Mouse (Mus musculus): Measurements from ENCODE around the gene Agpat1. TPM values are rescaled to one million over a fixed set of nuclear protein-coding genes. Genes with fewer than 3 reads are reported as not detected.

Agpat1 gene
- polyA plus RNA-seq, 1 experiment from 2014 or later = 52.5 TPM

DNA sequence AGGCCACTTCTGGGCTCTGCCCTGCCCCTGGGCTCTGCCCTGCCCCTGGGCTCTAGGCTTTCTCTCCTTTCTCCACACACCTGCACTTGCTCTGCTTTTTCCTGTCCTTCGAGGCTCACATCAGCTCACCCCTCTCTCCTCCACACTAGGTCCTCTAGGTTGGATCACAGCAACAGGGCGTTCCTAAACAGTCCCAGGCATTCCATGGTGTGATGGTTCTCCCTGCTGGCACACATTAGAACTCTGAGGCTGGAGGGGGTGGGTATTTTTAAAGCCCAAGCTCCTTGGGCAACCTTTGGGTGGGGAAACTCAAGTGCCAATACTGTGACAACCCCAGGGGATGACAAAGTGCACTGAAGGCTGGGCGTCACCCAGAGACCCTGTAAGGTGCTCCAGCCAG, 33.4 kb downstream of the Agpat1 start:
- ATAC-seq (ENCODE audit: insufficient number of reproducible peaks, low FRiP score) = no peak
- 50% methylated on average over 3 of the region's 3 CpGs for WGBS

GRCm38 (mm10) chr17:34639461-34640255, 35.6 kb downstream of the Agpat1 start:
- peaks cover 9% of the 10 kb centered on the region; the same call in 1 of the 2 replicates for H3K27me3 ChIP-seq (replicated peaks)
- no peak overlapping the region for H3K4me3 ChIP-seq
- 74% methylated on average over 7 of the region's 7 CpGs for WGBS
- peaks cover 12% of the 10 kb centered on the region for H3K4me1 ChIP-seq (replicated peaks)
- H3K9me3 ChIP-seq (replicated peaks) = no peaks in the 10 kb centered on the region
- H3K36me3 ChIP-seq = no peaks in the 10 kb centered on the region
- ATAC-seq (ENCODE audit: insufficient number of reproducible peaks, low FRiP score) = no peak
- no peak overlapping the region for H3K4me2 ChIP-seq
- no peak overlapping the region for H3K9ac ChIP-seq
- no peak overlapping the region for H3K27ac ChIP-seq (ENCODE audit: poor library complexity, severe bottlenecking)

More for the DNA sequence above, 33.4 kb downstream of the Agpat1 start:
- no peak overlapping the region for H3K4me3 ChIP-seq
- H3K9ac ChIP-seq = no peak overlapping the region
- H3K36me3 ChIP-seq = no peaks in the 10 kb centered on the region
- H3K4me2 ChIP-seq = no peak overlapping the region
- H3K4me1 ChIP-seq (replicated peaks) = peaks cover 12% of the 10 kb centered on the region
- H3K9me3 ChIP-seq (replicated peaks) = no peaks in the 10 kb centered on the region
- H3K27ac ChIP-seq (ENCODE audit: poor library complexity, severe bottlenecking) = no peak overlapping the region
- H3K27me3 ChIP-seq (replicated peaks) = peaks cover 28% of the 10 kb centered on the region

DNA sequence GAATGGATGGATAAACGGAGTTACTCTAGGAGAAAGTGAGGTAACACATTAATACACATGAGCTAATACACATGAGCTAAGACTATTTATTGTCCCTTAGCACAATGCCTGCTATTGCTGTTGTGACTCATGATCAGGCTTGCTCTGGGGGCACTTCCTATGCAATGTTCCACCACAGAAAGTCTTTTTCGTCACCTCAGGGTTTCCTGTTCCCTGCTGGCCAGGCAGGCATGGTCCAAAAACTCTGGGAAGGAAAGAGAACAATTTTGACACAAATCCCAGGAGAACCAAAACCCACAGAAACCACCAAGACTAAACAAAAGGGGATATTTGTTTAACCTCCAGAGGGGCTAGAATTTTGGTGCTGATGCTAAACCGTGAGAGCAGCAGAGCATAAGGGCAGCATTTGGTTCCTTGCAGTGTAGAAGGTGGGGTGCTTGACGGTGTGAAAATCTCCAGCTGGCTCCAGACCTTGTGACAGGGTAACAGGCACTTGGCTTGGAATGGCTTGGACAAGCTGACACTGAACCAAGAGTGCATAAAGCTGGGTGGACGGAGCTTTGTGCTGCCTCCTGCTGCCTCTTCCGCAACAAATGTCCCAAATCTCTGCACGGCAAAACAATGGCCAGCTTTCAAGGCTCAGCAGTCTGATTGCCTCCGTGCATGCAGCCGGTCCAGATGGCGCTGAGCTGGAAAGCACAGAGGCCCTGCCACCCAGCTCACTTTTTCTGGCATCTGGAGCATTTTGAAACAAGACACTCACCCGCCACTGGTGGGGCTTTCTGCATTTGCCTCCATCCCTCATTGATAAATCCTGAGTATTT, 36.9 kb downstream of the Agpat1 start:
- H3K27ac ChIP-seq (ENCODE audit: poor library complexity, severe bottlenecking) = peak overlapping the region; percentile 71
- no peak for ATAC-seq (ENCODE audit: insufficient number of reproducible peaks, low FRiP score)
- peak overlapping the region; percentile 18; the same call in 1 of the 2 replicates for H3K4me2 ChIP-seq
- H3K4me1 ChIP-seq (replicated peaks) = peaks cover 22% of the 10 kb centered on the region
- no peak overlapping the region for H3K4me3 ChIP-seq
- H3K9ac ChIP-seq = 0 out of 2 replicates have a peak overlapping the region, but pooled peaks have one; percentile 30
- H3K36me3 ChIP-seq = peaks cover 4% of the 10 kb centered on the region; the same call in 1 of the 2 replicates
- H3K9me3 ChIP-seq (replicated peaks) = no peaks in the 10 kb centered on the region
- 17% methylated on average over 11 of the region's 11 CpGs for WGBS
- H3K27me3 ChIP-seq (replicated peaks) = peaks cover 9% of the 10 kb centered on the region; the same call in 1 of the 2 replicates

DNA sequence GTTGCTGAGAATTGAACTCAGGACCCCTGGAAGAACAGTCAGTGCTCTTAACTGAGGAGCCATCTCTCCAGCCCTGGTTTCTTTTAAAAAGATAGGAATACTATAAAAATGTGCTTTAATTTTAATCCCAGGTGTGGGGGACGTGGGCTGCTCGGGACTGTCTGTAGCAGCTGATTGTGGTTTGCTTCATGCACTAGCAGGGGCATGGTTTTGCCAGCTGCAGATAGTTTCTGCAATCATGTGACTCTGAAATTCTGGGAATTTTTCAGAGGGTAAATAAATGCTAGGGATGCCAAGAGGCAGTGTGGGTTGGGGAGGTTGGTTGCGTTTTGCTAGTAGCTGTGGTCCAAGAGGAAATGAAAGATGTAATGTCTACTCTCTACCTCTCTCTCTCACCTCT, 37.9 kb downstream of the Agpat1 start:
- Histone ChIP-seq H3K4me2 (no peak overlapping the region), H3K27ac (ENCODE audit: poor library complexity, severe bottlenecking) (no peak overlapping the region), H3K4me3 (no peak overlapping the region), H3K4me1 (replicated peaks) (peaks cover 29% of the 10 kb centered on the region), H3K27me3 (replicated peaks) (peaks cover 8% of the 10 kb centered on the region; the same call in 1 of the 2 replicates), H3K9ac (no peak overlapping the region), H3K9me3 (replicated peaks) (no peaks in the 10 kb centered on the region), H3K36me3 (peaks cover 5% of the 10 kb centered on the region; the same call in 1 of the 2 replicates)
- 76% methylated on average over 3 of the region's 3 CpGs for WGBS
- ATAC-seq (ENCODE audit: insufficient number of reproducible peaks, low FRiP score) = no peak

DNA sequence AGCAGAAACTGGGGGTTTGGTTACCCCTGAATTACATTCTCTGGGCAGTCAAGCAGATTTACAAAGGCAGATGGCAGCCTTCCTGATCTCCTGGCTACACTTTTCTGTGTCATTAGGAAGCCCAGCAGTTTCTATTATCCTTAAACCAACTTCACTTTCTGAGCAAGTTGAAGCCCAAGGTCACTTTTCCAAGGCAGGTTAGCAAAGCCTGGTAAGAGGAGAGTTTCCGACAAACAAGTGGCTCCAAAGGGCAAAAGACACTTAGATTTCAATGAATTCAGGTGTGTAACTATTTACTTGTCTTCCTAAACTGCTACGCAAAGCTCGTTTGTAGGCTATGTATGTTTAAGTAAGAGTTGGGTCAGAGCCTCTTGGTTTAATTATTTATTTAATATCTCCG, 39.3 kb downstream of the Agpat1 start:
- Histone ChIP-seq H3K4me3 (no peak overlapping the region), H3K4me2 (no peak overlapping the region), H3K9me3 (replicated peaks) (no peaks in the 10 kb centered on the region), H3K4me1 (replicated peaks) (peaks cover 38% of the 10 kb centered on the region), H3K36me3 (peaks cover 5% of the 10 kb centered on the region; the same call in 1 of the 2 replicates), H3K9ac (no peak overlapping the region), H3K27ac (ENCODE audit: poor library complexity, severe bottlenecking) (no peak overlapping the region), H3K27me3 (replicated peaks) (no peaks in the 10 kb centered on the region)
- 89% methylated on average over 4 of the region's 4 CpGs for WGBS
- ATAC-seq (ENCODE audit: insufficient number of reproducible peaks, low FRiP score) = no peak

GRCm38 (mm10) chr17:34643944-34644343, 39.9 kb downstream of the Agpat1 start:
- H3K9ac ChIP-seq = no peak overlapping the region
- ATAC-seq (ENCODE audit: insufficient number of reproducible peaks, low FRiP score) = no peak
- no peaks in the 10 kb centered on the region for H3K27me3 ChIP-seq (replicated peaks)
- no peak overlapping the region for H3K27ac ChIP-seq (ENCODE audit: poor library complexity, severe bottlenecking)
- 0 out of 2 replicates have a peak overlapping the region, but pooled peaks have one; percentile 92 for H3K4me2 ChIP-seq
- peaks cover 6% of the 10 kb centered on the region; the same call in 1 of the 2 replicates for H3K36me3 ChIP-seq
- no peak overlapping the region for H3K4me3 ChIP-seq
- peaks cover 38% of the 10 kb centered on the region for H3K4me1 ChIP-seq (replicated peaks)
- WGBS = 78% methylated on average over 10 of the region's 10 CpGs
- H3K9me3 ChIP-seq (replicated peaks) = no peaks in the 10 kb centered on the region

- 1% methylated on average over 16 of the region's 16 CpGs for WGBS
- Histone ChIP-seq H3K36me3 (peaks cover 13% of the 10 kb centered on the region; the same call in 1 of the 2 replicates), H3K4me3 (peak within 1 kb of the TSS; percentile 69), H3K4me1 (replicated peaks) (peaks cover 38% of the 10 kb centered on the region), H3K9me3 (replicated peaks) (no peaks in the 10 kb centered on the region), H3K27me3 (replicated peaks) (no peaks in the 10 kb centered on the region), H3K4me2 (peak within 1 kb of the TSS; percentile 92), H3K9ac (peak within 1 kb of the TSS; percentile 78), H3K27ac (ENCODE audit: poor library complexity, severe bottlenecking) (peak within 1 kb of the TSS; percentile 71)
- peak; percentile 78 for ATAC-seq (ENCODE audit: insufficient number of reproducible peaks, low FRiP score)
These were observed 40.5 kb downstream of the Agpat1 start, which contains the start of gene Fkbpl for GRCm38 (mm10) chr17:34644608-34645007. TSS of gene Fkbpl (plus strand) at chr17:34644764.

- no peak for ATAC-seq (ENCODE audit: insufficient number of reproducible peaks, low FRiP score)
- 45% methylated on average over 10 of the region's 10 CpGs for WGBS
- Histone ChIP-seq H3K4me2 (peak overlapping the region; percentile 92), H3K27ac (ENCODE audit: poor library complexity, severe bottlenecking) (peak overlapping the region; percentile 71; the same call in 1 of the 2 replicates), H3K27me3 (replicated peaks) (no peaks in the 10 kb centered on the region), H3K36me3 (peaks cover 20% of the 10 kb centered on the region), H3K9me3 (replicated peaks) (no peaks in the 10 kb centered on the region), H3K9ac (peak overlapping the region; percentile 78), H3K4me3 (peak overlapping the region; percentile 69), H3K4me1 (replicated peaks) (peaks cover 38% of the 10 kb centered on the region)
These were observed 41.3 kb downstream of the Agpat1 start for GRCm38 (mm10) chr17:34645256-34645829.

GRCm38 (mm10) chr17:34645831-34646511, 41.9 kb downstream of the Agpat1 start:
- 78% methylated on average over 30 of the region's 30 CpGs for WGBS
- no peak for ATAC-seq (ENCODE audit: insufficient number of reproducible peaks, low FRiP score)
- H3K4me3 ChIP-seq = peak overlapping the region; percentile 96; the same call in 1 of the 2 replicates

More at GRCm38 (mm10) chr17:34645831-34646511, 41.9 kb downstream of the Agpat1 start:
- Histone ChIP-seq H3K4me2 (peak overlapping the region; percentile 92), H3K36me3 (peaks cover 27% of the 10 kb centered on the region), H3K27ac (ENCODE audit: poor library complexity, severe bottlenecking) (0 out of 2 replicates have a peak overlapping the region, but pooled peaks have one; percentile 2), H3K27me3 (replicated peaks) (no peaks in the 10 kb centered on the region), H3K9me3 (replicated peaks) (no peaks in the 10 kb centered on the region), H3K9ac (no peak overlapping the region), H3K4me1 (replicated peaks) (peaks cover 32% of the 10 kb centered on the region)

All from heart, embryonic 12.5 days (tissue).